Mouse (Mus musculus) MEL (cell line): ENCODE data around the gene Shq1.

ENCODE experiments used
- CHD2 ChIP-seq: IDR thresholded peaks from 2 replicates; pipeline ENCODE4 v1.6.1; 2011; ENCODE audit warnings: low read length, improper control_type of control experiment
- CTCF ChIP-seq, 3 experiments: IDR thresholded peaks in 2 of 3; conservative IDR thresholded peaks in 1 of 3; 2 replicates each; pipeline ENCODE4 v1.5.1; 2011 to 2012; ENCODE audit warnings: low read length in 3 of 3, low read depth in 2 of 3, mild to moderate bottlenecking in 2 of 3, improper control_type of control experiment in 1 of 3, inconsistent platforms in 1 of 3, mixed read lengths in 1 of 3, moderate library complexity in 1 of 3; ENCODE audit not compliant: control insufficient read depth in 1 of 3, insufficient read depth in 1 of 3, poor library complexity in 1 of 3, severe bottlenecking in 1 of 3
- EP300 ChIP-seq, 2 experiments: IDR thresholded peaks; 2 replicates each; pipeline ENCODE4 v1.6.1; 2011; ENCODE audit warnings: improper control_type of control experiment in 2 of 2, low read length in 2 of 2, low read depth in 1 of 2, mild to moderate bottlenecking in 1 of 2
- HCFC1 ChIP-seq: IDR thresholded peaks from 2 replicates; pipeline ENCODE4 v1.6.1; 2012; ENCODE audit warnings: low read depth, mild to moderate bottlenecking, inconsistent platforms, low read length, improper control_type of control experiment, moderate library complexity
- MAX ChIP-seq: IDR thresholded peaks from 2 replicates; pipeline ENCODE4 v1.6.1; 2011; ENCODE audit warnings: low read length, improper control_type of control experiment
- NELFE ChIP-seq: IDR thresholded peaks from 2 replicates; pipeline ENCODE4 v1.6.1; 2011; ENCODE audit warnings: low read depth, low read length, improper control_type of control experiment
- POLR2A ChIP-seq, 2 experiments: IDR thresholded peaks; 2 replicates each; pipeline ENCODE4 v1.6.1; 2011 to 2012; ENCODE audit warnings: low read length in 2 of 2, mild to moderate bottlenecking in 2 of 2, control low read depth in 1 of 2, improper control_type of control experiment in 1 of 2, low read depth in 1 of 2, moderate library complexity in 1 of 2; ENCODE audit not compliant: control insufficient read depth in 1 of 2, insufficient read depth in 1 of 2, poor library complexity in 1 of 2
- POLR2AphosphoS5 ChIP-seq: IDR thresholded peaks from 2 replicates; pipeline ENCODE4 v1.6.1; 2012; ENCODE audit warnings: low read depth, borderline replicate concordance, mild to moderate bottlenecking, inconsistent platforms, low read length, moderate library complexity, mixed read lengths
- RAD21 ChIP-seq: IDR thresholded peaks from 2 replicates; pipeline ENCODE4 v1.6.1; 2011; ENCODE audit warnings: mild to moderate bottlenecking, low read depth, low read length, improper control_type of control experiment
- TAL1 ChIP-seq: IDR thresholded peaks from 2 replicates; pipeline ENCODE4 v1.6.1; 2012; ENCODE audit warnings: mild to moderate bottlenecking, inconsistent platforms, low read length, moderate library complexity, mixed read lengths
- ZC3H11A ChIP-seq: IDR thresholded peaks from 2 replicates; pipeline ENCODE4 v1.6.1; 2012; ENCODE audit warnings: low read depth, mild to moderate bottlenecking, inconsistent platforms, low read length, improper control_type of control experiment

- no peak for TF ChIP-seq CHD2
- TF ChIP-seq NELFE = no peak
- TF ChIP-seq ZC3H11A = no peak
- no peak for TF ChIP-seq POLR2A (IDR thresholded peaks at IDR 0.05; ENCODE audit: control insufficient read depth in 1 of 2, insufficient read depth in 1 of 2, low read depth in 1 of 2, low read length in 2 of 2, poor library complexity in 1 of 2)
- peak; percentile 30; the same call in 1 of the 2 replicates for TF ChIP-seq HCFC1
- no peak for TF ChIP-seq CTCF (IDR thresholded peaks at IDR 0.05 in 2 of 3, conservative IDR thresholded peaks at IDR 0.05 in 1 of 3; ENCODE audit: control insufficient read depth in 1 of 3, insufficient read depth in 1 of 3, low read depth in 2 of 3, low read length in 3 of 3, poor library complexity in 1 of 3, severe bottlenecking in 1 of 3)
- no peak for TF ChIP-seq RAD21
- no peak for TF ChIP-seq TAL1
- TF ChIP-seq EP300 (IDR thresholded peaks at IDR 0.05; ENCODE audit: low read depth in 1 of 2, low read length in 2 of 2) = peak; percentile 35 to 87; a peak in 3 of 4 replicates
- no peak for TF ChIP-seq POLR2AphosphoS5
- no peak for TF ChIP-seq MAX
Measured at GRCm38 (mm10) chr6:100586758-100587157, 84.2 kb downstream of the Shq1 start.
